Mouse (Mus musculus): ENCODE results near the gene Tgfbr3l.
"Not testable (repeated sequence)": the region's sequence is repeated elsewhere in the genome, so short reads cannot be mapped to it uniquely, and the experiment has no call there.

Gene Tgfbr3l

GRCm38 (mm10) chr8:4237814-4238433, 10.1 kb upstream of the Tgfbr3l start:
- DNase-seq (ENCODE audit: low spot score in 2 of 2): no peak

- peak; percentile 97 to 99 for DNase-seq (ENCODE audit: low spot score in 2 of 2)
Observed at GRCm38 (mm10) chr8:4238434-4239192, 9.4 kb upstream of the Tgfbr3l start, which contains the start of the genes Map2k7 and Gm49320. Gene Map2k7, plus strand, starts transcription at chr8:4238740. Gene Gm49320, plus strand, starts transcription at chr8:4238865.

- DNase-seq (ENCODE audit: low spot score in 2 of 2): no peak
Observed at GRCm38 (mm10) chr8:4239193-4239890, 8.7 kb upstream of the Tgfbr3l start.

- DNase-seq (ENCODE audit: low spot score in 2 of 2): no peak
Observed at GRCm38 (mm10) chr8:4245061-4245460, 3.0 kb upstream of the Tgfbr3l start.

GRCm38 (mm10) chr8:4245737-4246136, 2.3 kb upstream of the Tgfbr3l start:
- DNase-seq (ENCODE audit: low spot score in 2 of 2): no peak

- no peak for DNase-seq (ENCODE audit: low spot score in 2 of 2)
Observed at GRCm38 (mm10) chr8:4247241-4247640, 773 bp upstream of the Tgfbr3l start.

GRCm38 (mm10) chr8:4249213-4249612, 1.2 kb downstream of the Tgfbr3l start:
- no peak for DNase-seq (ENCODE audit: low spot score in 2 of 2)

GRCm38 (mm10) chr8:4250306-4250970, 2.4 kb downstream of the Tgfbr3l start:
- DNase-seq (ENCODE audit: low spot score in 2 of 2): peak; percentile 60 to 81

- no peak for DNase-seq (ENCODE audit: low spot score in 2 of 2)
Observed at GRCm38 (mm10) chr8:4252116-4252760, 4.2 kb downstream of the Tgfbr3l start.

GRCm38 (mm10) chr8:4252934-4253841, 5.2 kb downstream of the Tgfbr3l start, which contains the start of gene Snapc2:
Gene Snapc2, plus strand, starts transcription at chr8:4253080.
- peak; percentile 91 to 94 for DNase-seq (ENCODE audit: low spot score in 2 of 2)

- no peak for DNase-seq (ENCODE audit: low spot score in 2 of 2)
Observed at GRCm38 (mm10) chr8:4254001-4254400, 6.0 kb downstream of the Tgfbr3l start.

- DNase-seq (ENCODE audit: low spot score in 2 of 2): not testable (repeated sequence)
Observed at GRCm38 (mm10) chr8:4255471-4255870, 7.5 kb downstream of the Tgfbr3l start.

GRCm38 (mm10) chr8:4256911-4257310, 8.9 kb downstream of the Tgfbr3l start:
- no peak for DNase-seq (ENCODE audit: low spot score in 2 of 2)

GRCm38 (mm10) chr8:4257350-4257749, 9.3 kb downstream of the Tgfbr3l start:
- DNase-seq (ENCODE audit: low spot score in 2 of 2): no peak

GRCm38 (mm10) chr8:4258233-4258632, 10.2 kb downstream of the Tgfbr3l start:
- peak; percentile 65 to 81 for DNase-seq (ENCODE audit: low spot score in 2 of 2)

- peak in 1 of 2 experiments; percentile 28 for DNase-seq (ENCODE audit: low spot score in 2 of 2)
Observed at GRCm38 (mm10) chr8:4258678-4259077, 10.7 kb downstream of the Tgfbr3l start.

- DNase-seq (ENCODE audit: low spot score in 2 of 2): peak; percentile 93 to 96
Observed at GRCm38 (mm10) chr8:4259125-4259804, 11.3 kb downstream of the Tgfbr3l start, which contains the start of gene Ctxn1. Gene Ctxn1, minus strand, starts transcription at chr8:4259274.

GRCm38 (mm10) chr8:4259805-4260170, 11.8 kb downstream of the Tgfbr3l start:
- no peak for DNase-seq (ENCODE audit: low spot score in 2 of 2)

- no peak for DNase-seq (ENCODE audit: low spot score in 2 of 2)
Observed at GRCm38 (mm10) chr8:4263105-4263791, 15.2 kb downstream of the Tgfbr3l start.

All from spleen, postnatal 14 days (tissue).